Mouse (Mus musculus): ENCODE data around the gene Trmo. TPM values are rescaled to one million over a fixed set of nuclear protein-coding genes. Genes with fewer than 3 reads are reported as not detected.

The Trmo gene
- polyA plus RNA-seq, 1 experiment from 2014 or later: 8.4 TPM

DNA sequence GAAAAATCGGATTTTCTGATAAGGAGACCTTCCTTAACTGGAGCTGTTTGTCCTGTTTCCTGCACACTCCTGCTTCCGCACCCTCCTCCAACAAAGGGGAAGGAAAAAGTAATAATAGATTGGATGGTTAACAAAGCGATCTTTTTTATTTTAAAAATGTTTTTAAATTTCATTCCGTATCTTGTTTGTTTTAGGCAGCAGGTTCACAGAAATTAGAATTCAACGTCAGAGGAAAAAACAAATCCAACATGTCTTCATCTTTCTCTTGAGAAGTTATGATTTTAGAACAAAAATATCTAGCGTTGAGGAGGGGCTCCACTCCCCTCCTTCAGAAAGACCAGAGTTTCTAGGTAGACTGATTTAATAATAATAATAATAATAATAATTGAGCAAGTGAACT lies 43.0 kb downstream of the Trmo start:
- 23% methylated on average over 6 of the region's 6 CpGs for WGBS
- Histone ChIP-seq H3K9ac (replicated peaks) (no peak overlapping the region), H3K27ac (replicated peaks) (no peak overlapping the region), H3K4me2 (no peak overlapping the region), H3K9me3 (replicated peaks) (no peaks in the 10 kb centered on the region), H3K4me3 (replicated peaks) (no peak overlapping the region), H3K4me1 (peaks cover 30% of the 10 kb centered on the region), H3K36me3 (no peaks in the 10 kb centered on the region), H3K27me3 (replicated peaks) (peaks cover 95% of the 10 kb centered on the region)
- ATAC-seq (ENCODE audit: low FRiP score): no peak

GRCm38 (mm10) chr4:46345773-46346100 lies 43.5 kb downstream of the Trmo start:
- ATAC-seq (ENCODE audit: low FRiP score): no peak
- no peak overlapping the region for H3K9ac ChIP-seq (replicated peaks)
- WGBS: 19% methylated on average over 3 of the region's 3 CpGs

GRCm38 (mm10) chr4:46345056-46345772 lies 44.0 kb downstream of the Trmo start:
- Histone ChIP-seq H3K27me3 (replicated peaks) (peaks cover 95% of the 10 kb centered on the region), H3K36me3 (no peaks in the 10 kb centered on the region), H3K4me1 (peaks cover 30% of the 10 kb centered on the region), H3K27ac (replicated peaks) (no peak overlapping the region), H3K4me2 (peak overlapping the region; percentile 61), H3K4me3 (replicated peaks) (peak overlapping the region; percentile 40; the same call in 1 of the 2 replicates), H3K9me3 (replicated peaks) (no peaks in the 10 kb centered on the region), H3K9ac (replicated peaks) (no peak overlapping the region)
- no peak for ATAC-seq (ENCODE audit: low FRiP score)
- WGBS: 2% methylated on average over 65 of the region's 67 CpGs

More at GRCm38 (mm10) chr4:46345773-46346100, 43.5 kb downstream of the Trmo start:
- Histone ChIP-seq H3K4me1 (peaks cover 30% of the 10 kb centered on the region), H3K27ac (replicated peaks) (no peak overlapping the region), H3K9me3 (replicated peaks) (no peaks in the 10 kb centered on the region), H3K4me3 (replicated peaks) (no peak overlapping the region), H3K27me3 (replicated peaks) (peaks cover 95% of the 10 kb centered on the region), H3K36me3 (no peaks in the 10 kb centered on the region), H3K4me2 (no peak overlapping the region)

DNA sequence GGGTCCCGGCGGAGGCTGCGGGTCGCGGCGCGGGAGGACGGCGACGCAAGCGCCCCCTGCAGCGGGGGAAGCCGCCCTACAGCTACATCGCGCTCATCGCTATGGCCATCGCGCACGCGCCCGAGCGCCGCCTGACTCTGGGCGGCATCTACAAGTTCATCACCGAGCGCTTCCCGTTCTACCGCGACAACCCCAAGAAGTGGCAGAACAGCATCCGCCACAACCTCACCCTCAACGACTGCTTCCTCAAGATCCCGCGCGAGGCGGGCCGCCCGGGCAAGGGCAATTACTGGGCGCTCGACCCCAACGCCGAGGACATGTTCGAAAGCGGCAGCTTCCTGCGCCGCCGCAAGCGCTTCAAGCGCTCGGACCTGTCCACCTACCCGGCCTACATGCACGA lies 44.9 kb downstream of the Trmo start:
- under 1% methylated on average over 46 of the region's 51 CpGs for WGBS
- peak overlapping the region; percentile 61 for H3K4me2 ChIP-seq

DNA sequence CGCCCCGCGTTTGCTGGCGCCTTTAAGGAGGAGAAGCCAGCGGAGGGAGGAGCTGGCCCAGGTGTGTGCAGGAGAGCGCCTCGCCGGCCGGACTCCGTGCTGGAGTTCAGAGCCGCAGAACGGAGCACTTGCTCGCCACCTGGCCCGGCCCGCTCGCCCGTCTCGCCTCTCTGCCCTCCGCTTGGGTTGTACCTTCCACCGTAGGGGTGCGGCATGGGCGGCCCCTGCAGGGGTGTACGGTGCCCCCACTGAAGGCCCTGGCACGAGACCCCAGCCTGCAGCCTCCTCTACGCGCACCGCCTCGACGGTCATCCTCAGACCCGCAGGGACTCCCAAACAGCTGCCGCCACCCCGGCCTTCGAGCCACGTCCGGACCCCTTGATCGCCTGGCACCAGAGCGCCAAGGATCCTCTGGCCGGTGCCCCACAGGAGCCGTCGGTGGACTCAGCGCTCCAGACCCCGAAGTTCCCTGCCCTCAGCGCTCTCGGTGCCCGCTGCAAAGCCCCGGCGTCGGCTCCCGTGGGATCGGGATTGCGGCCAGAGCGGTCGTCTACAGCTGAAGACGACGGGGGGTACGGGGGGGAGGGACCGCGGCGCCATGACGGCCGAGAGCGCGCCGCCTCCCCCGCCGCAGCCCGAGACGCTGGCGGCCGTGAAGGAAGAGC lies 45.5 kb downstream of the Trmo start, which contains the start of gene Foxe1:
Foxe1 (plus strand) TSS at position 14 of the 665 bp plus-strand sequence.
- Histone ChIP-seq H3K27me3 (replicated peaks) (peaks cover 91% of the 10 kb centered on the region), H3K4me1 (peaks cover 34% of the 10 kb centered on the region), H3K4me3 (replicated peaks) (peak within 1 kb of the TSS; percentile 40), H3K4me2 (peak within 1 kb of the TSS; percentile 61), H3K36me3 (no peaks in the 10 kb centered on the region), H3K9me3 (replicated peaks) (no peaks in the 10 kb centered on the region), H3K27ac (replicated peaks) (no peak within 1 kb of the TSS), H3K9ac (replicated peaks) (no peak within 1 kb of the TSS)
- under 1% methylated on average over 65 of the region's 70 CpGs for WGBS
- ATAC-seq (ENCODE audit: low FRiP score): peak; percentile 49

More for the DNA sequence above, 44.9 kb downstream of the Trmo start:
- Histone ChIP-seq H3K4me1 (peaks cover 34% of the 10 kb centered on the region), H3K9me3 (replicated peaks) (no peaks in the 10 kb centered on the region), H3K36me3 (no peaks in the 10 kb centered on the region), H3K27me3 (replicated peaks) (peaks cover 94% of the 10 kb centered on the region), H3K4me3 (replicated peaks) (peak overlapping the region; percentile 40), H3K27ac (replicated peaks) (no peak overlapping the region), H3K9ac (replicated peaks) (no peak overlapping the region)
- ATAC-seq (ENCODE audit: low FRiP score): peak; percentile 58; the same call in 1 of the 2 replicates

GRCm38 (mm10) chr4:46342711-46343286 lies 46.4 kb downstream of the Trmo start:
- 2% methylated on average over 19 of the region's 28 CpGs for WGBS
- H3K9me3 ChIP-seq (replicated peaks): no peaks in the 10 kb centered on the region
- no peak overlapping the region for H3K27ac ChIP-seq (replicated peaks)
- H3K4me3 ChIP-seq (replicated peaks): peak overlapping the region; percentile 5; the same call in 1 of the 2 replicates
- ATAC-seq (ENCODE audit: low FRiP score): no peak
- H3K4me2 ChIP-seq: peak overlapping the region; percentile 35
- no peaks in the 10 kb centered on the region for H3K36me3 ChIP-seq
- no peak overlapping the region for H3K9ac ChIP-seq (replicated peaks)
- H3K4me1 ChIP-seq: peaks cover 34% of the 10 kb centered on the region
- H3K27me3 ChIP-seq (replicated peaks): peaks cover 92% of the 10 kb centered on the region

DNA sequence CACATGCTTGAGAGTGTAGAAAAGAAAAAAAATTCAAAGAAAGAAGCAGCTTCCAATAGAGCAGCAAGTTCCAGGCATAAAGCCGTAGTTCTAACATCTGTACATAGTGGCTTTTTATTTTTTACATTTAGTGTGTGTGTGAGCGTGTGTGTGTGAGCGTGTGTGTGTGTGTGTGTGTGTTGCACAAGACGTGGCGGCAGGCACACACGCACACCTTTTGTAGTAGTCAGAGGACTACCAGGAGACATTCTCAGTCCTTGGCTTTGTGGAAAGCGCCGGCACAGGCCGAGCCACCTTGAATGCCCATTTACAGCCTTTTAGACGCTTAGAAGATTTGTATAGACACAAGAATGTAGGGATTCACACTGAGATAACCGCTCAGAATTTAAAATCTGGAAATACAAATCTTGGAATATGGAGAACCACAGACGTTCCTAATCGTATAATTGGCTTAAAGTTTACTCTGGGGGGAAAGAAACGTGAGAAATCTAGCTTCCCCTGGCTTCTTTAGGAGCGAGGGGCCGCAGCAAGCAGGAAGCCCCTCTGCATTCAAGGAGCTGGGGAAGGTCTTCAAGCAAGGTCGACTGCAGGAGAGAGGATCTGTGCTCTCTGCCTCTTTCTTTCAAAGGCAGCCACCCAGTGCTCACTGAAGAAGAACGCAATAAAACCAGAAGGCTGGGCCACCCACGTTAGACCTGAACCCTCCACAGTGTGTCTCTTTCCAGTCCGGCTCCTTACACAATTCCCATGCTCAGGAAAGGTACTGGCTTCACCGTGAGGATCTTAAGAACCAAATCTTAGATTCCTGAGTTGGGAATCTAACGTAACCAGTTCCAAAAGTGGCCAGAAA lies 47.2 kb downstream of the Trmo start:
- H3K4me3 ChIP-seq (replicated peaks): peak overlapping the region; percentile 5; the same call in 1 of the 2 replicates
- H3K9ac ChIP-seq (replicated peaks): no peak overlapping the region
- H3K36me3 ChIP-seq: no peaks in the 10 kb centered on the region
- H3K4me1 ChIP-seq: peaks cover 34% of the 10 kb centered on the region
- WGBS: 9% methylated on average over 22 of the region's 22 CpGs
- no peak for ATAC-seq (ENCODE audit: low FRiP score)
- H3K27me3 ChIP-seq (replicated peaks): peaks cover 92% of the 10 kb centered on the region
- no peak overlapping the region for H3K27ac ChIP-seq (replicated peaks)
- H3K4me2 ChIP-seq: peak overlapping the region; percentile 35
- no peaks in the 10 kb centered on the region for H3K9me3 ChIP-seq (replicated peaks)

GRCm38 (mm10) chr4:46339584-46339983 lies 49.7 kb downstream of the Trmo start:
- Histone ChIP-seq H3K36me3 (no peaks in the 10 kb centered on the region), H3K9ac (replicated peaks) (no peak overlapping the region), H3K27ac (replicated peaks) (no peak overlapping the region), H3K9me3 (replicated peaks) (no peaks in the 10 kb centered on the region), H3K4me3 (replicated peaks) (peak overlapping the region; percentile 3; the same call in 1 of the 2 replicates), H3K4me1 (peaks cover 26% of the 10 kb centered on the region), H3K4me2 (0 out of 2 replicates have a peak overlapping the region, but pooled peaks have one; percentile 10), H3K27me3 (replicated peaks) (peaks cover 84% of the 10 kb centered on the region)
- no peak for ATAC-seq (ENCODE audit: low FRiP score)
- under 1% methylated on average over 26 of the region's 26 CpGs for WGBS

DNA sequence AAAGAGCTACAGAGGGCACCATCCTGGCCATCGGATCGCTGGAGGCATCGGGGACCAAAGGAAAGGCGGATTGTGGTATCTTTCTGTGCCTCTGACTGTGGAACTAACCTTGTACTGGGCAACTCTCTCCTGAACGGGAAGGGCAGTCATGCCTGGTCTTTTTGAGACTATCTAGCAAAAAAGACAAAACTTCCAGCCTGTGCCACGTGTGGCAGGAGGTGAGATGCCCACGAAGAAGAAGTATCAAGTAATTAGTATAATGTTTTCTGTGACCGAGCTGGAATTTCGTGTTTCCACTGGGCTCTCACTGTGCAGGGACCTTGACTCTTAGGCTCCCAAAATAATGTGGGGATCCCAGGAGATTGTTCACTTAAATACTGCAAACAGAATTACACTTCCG lies 50.2 kb downstream of the Trmo start:
- Histone ChIP-seq H3K4me3 (replicated peaks) (no peak overlapping the region), H3K27me3 (replicated peaks) (peaks cover 80% of the 10 kb centered on the region), H3K4me2 (no peak overlapping the region), H3K4me1 (peaks cover 21% of the 10 kb centered on the region), H3K9ac (replicated peaks) (no peak overlapping the region), H3K9me3 (replicated peaks) (no peaks in the 10 kb centered on the region), H3K27ac (replicated peaks) (no peak overlapping the region), H3K36me3 (no peaks in the 10 kb centered on the region)
- no peak for ATAC-seq (ENCODE audit: low FRiP score)
- 11% methylated on average over 10 of the region's 10 CpGs for WGBS

DNA sequence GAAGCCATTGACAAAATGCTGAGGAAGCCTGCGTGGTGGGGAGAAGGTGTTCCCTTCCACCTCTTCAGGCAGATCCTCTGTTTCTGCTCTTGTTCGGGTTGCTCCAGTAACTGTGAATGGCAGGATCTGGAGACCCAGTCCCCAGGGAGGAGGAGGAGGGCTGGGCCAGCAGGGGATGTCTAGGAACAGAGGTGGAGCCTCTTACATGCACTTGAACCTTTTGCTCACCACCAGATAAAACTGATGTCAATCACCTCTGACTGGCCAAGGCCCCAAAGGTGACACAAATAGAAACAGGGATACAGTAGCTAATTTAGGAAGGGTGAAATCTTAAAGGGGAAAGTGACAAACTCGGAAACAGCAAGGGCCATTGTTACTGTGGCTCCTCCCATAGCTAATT lies 51.2 kb downstream of the Trmo start:
- H3K4me3 ChIP-seq (replicated peaks): no peak overlapping the region
- H3K27ac ChIP-seq (replicated peaks): no peak overlapping the region
- H3K36me3 ChIP-seq: no peaks in the 10 kb centered on the region
- peaks cover 69% of the 10 kb centered on the region for H3K27me3 ChIP-seq (replicated peaks)
- 0% methylated on average over 3 of the region's 3 CpGs for WGBS
- H3K4me1 ChIP-seq: peaks cover 13% of the 10 kb centered on the region
- no peak overlapping the region for H3K4me2 ChIP-seq
- H3K9ac ChIP-seq (replicated peaks): no peak overlapping the region
- ATAC-seq (ENCODE audit: low FRiP score): no peak
- H3K9me3 ChIP-seq (replicated peaks): no peaks in the 10 kb centered on the region

DNA sequence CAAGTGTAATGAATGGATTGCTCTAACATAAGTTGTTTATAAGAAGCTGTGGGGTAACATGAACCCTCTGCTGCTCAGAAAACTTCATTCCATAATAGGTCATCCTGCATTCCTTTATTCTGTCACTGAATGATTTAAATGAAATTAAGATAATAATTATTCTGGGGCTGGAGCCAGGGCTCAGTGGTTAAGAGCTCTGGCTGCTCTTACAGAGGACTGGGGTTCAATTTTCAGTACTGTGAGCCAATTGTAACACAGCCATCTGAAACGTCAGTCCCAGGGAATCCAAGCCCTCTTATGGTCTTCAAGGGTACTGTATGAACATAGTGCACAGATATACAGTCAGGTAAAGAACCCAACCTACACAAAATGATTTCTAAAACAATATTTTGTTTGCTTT lies 53.4 kb downstream of the Trmo start:
- Histone ChIP-seq H3K9ac (replicated peaks) (no peak overlapping the region), H3K27me3 (replicated peaks) (peaks cover 48% of the 10 kb centered on the region), H3K27ac (replicated peaks) (no peak overlapping the region), H3K4me1 (peaks cover 4% of the 10 kb centered on the region; the same call in 1 of the 2 replicates), H3K4me3 (replicated peaks) (no peak overlapping the region), H3K4me2 (no peak overlapping the region), H3K36me3 (no peaks in the 10 kb centered on the region), H3K9me3 (replicated peaks) (no peaks in the 10 kb centered on the region)
- WGBS: 39% methylated on average over 1 of the region's 1 CpGs
- ATAC-seq (ENCODE audit: low FRiP score): no peak
